Mouse (Mus musculus) liver, postnatal 0 days (tissue): ENCODE results near the gene Creb1.

Source experiments
- CTCF ChIP-seq: sonication (generic); IDR thresholded peaks from 2 replicates; pipeline ENCODE4 v1.5.1; 2016; ENCODE audit warnings: antibody characterized with exemption, low read depth
- EP300 ChIP-seq: IDR thresholded peaks from 2 replicates; pipeline ENCODE4 v1.6.1; 2016; ENCODE audit warnings: antibody characterized with exemption, low read depth, mild to moderate bottlenecking

DNA sequence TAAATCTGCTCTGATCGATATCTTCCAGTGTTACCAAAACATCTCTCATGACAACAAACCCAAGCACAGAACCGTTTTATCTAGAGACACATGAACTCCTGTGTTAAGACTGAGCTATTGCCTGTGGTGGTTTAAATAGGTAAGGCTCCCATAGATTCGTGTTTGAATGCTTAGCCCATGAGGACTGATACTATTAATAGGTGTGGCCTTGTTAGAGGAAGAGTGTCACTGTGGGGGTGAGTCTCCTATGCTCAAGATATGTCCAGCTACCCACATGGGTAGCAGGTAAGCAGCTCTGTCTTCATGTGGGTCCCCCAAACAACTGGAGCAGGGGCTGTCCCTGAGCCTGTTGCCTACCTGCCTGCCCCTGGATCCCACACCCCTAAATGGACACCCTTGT lies 15.9 kb upstream of the Creb1 start:
- TF ChIP-seq CTCF (no peak), EP300 (no peak)
